Mouse (Mus musculus) embryonic facial prominence, embryonic 14.5 days (tissue): ENCODE data around the gene Klhl8. TPM values are rescaled to one million over a fixed set of nuclear protein-coding genes. Genes with fewer than 3 reads are reported as not detected.

Experiments used
- ATAC-seq: fragments of 200-750 bp; cut with Nextera tagmentation; 2 replicates; pipeline ENCODE4 v1.8.0; 2017; ENCODE audit warnings: low read depth, moderate number of reproducible peaks, moderate TSS enrichment
- DNase-seq: peaks from one replicate; pipeline ENCODE4 v3.0.0-alpha.2; 2015; ENCODE audit warnings: low spot score
- H3K27ac ChIP-seq: fragments of 300-500 bp; sonication (generic); replicated peaks from 2 replicates; pipeline ENCODE4 v1.5.1; 2014; ENCODE audit warnings: low read depth, mild to moderate bottlenecking, low read length, moderate library complexity
- H3K27me3 ChIP-seq: fragments of 300-500 bp; sonication (generic); replicated peaks from 2 replicates; pipeline ENCODE4 v1.6.1; 2014; ENCODE audit warnings: low read length; ENCODE audit not compliant: control insufficient read depth, insufficient read depth
- H3K36me3 ChIP-seq: fragments of 300-500 bp; sonication (generic); 2 replicates; pipeline ENCODE4 v1.6.1; 2014; ENCODE audit warnings: low read length, mixed read lengths; ENCODE audit not compliant: control insufficient read depth, insufficient read depth
- H3K4me1 ChIP-seq: fragments of 300-500 bp; sonication (generic); 2 replicates; pipeline ENCODE4 v1.6.1; 2014; ENCODE audit warnings: antibody characterized with exemption, low read length; ENCODE audit not compliant: control insufficient read depth, insufficient read depth
- H3K4me2 ChIP-seq: fragments of 300-500 bp; sonication (generic); 2 replicates; pipeline ENCODE4 v1.6.1; 2014; ENCODE audit warnings: low read depth, mild to moderate bottlenecking, low read length, moderate library complexity, mixed read lengths
- H3K4me3 ChIP-seq: fragments of 300-500 bp; sonication (generic); 2 replicates; pipeline ENCODE4 v1.5.1; 2014; ENCODE audit warnings: low read depth, mild to moderate bottlenecking, low read length
- H3K9ac ChIP-seq: fragments of 300-500 bp; sonication (generic); 2 replicates; pipeline ENCODE4 v1.6.1; 2014; ENCODE audit warnings: low read depth, mild to moderate bottlenecking, low read length, moderate library complexity, mixed read lengths
- H3K9me3 ChIP-seq: fragments of 300-500 bp; sonication (generic); 2 replicates; pipeline ENCODE4 v1.6.1; 2016; ENCODE audit warnings: low read length; ENCODE audit not compliant: control insufficient read depth
- WGBS: fragments of 180-500 bp; shearing (Covaris S2); extraction: QIAGEN DNeasy Blood & Tissue Kit; methylation state at CpG from one replicate; pipeline ENCODE4 v1.1.7; 2014; 5-methylcytosine and 5-hydroxymethylcytosine counted together
- polyA plus RNA-seq: library from polyadenylated mRNA; unstranded; fragments of >200 nt; fragmentation: Nextera tagmentation; extraction: Ambion mirVana; gene quantifications from 2 replicates; pipeline ENCODE4 v1.2.1, GENCODE M21; 2014

The Klhl8 gene
- polyA plus RNA-seq, 1 experiment from 2014 or later: 12.2 TPM

- no peak overlapping the region for H3K4me2 ChIP-seq
- ATAC-seq (no peak), DNase-seq (no peak)
- H3K4me1 ChIP-seq: peaks cover 5% of the 10 kb centered on the region; the same call in 1 of the 2 replicates
- no peaks in the 10 kb centered on the region for H3K9me3 ChIP-seq
- no peak overlapping the region for H3K27ac ChIP-seq
- H3K27me3 ChIP-seq: no peaks in the 10 kb centered on the region
- H3K36me3 ChIP-seq: peaks cover 8% of the 10 kb centered on the region; the same call in 1 of the 2 replicates
- H3K4me3 ChIP-seq: no peak overlapping the region
- 69% methylated on average over 12 of the region's 12 CpGs for WGBS
- H3K9ac ChIP-seq: no peak overlapping the region
Measured at GRCm38 (mm10) chr5:103829158-103829557, 81.9 kb downstream of the Klhl8 start.

- H3K27ac ChIP-seq: no peak overlapping the region
- H3K4me2 ChIP-seq: no peak overlapping the region
- no peaks in the 10 kb centered on the region for H3K9me3 ChIP-seq
- ATAC-seq: no peak
- H3K9ac ChIP-seq: no peak overlapping the region
- no peak for DNase-seq
- WGBS: 66% methylated on average over 8 of the region's 8 CpGs
- H3K27me3 ChIP-seq: no peaks in the 10 kb centered on the region
- H3K4me1 ChIP-seq: peaks cover 5% of the 10 kb centered on the region; the same call in 1 of the 2 replicates
- peaks cover 4% of the 10 kb centered on the region; the same call in 1 of the 2 replicates for H3K36me3 ChIP-seq
- H3K4me3 ChIP-seq: no peak overlapping the region
Measured at GRCm38 (mm10) chr5:103828729-103829128, 82.3 kb downstream of the Klhl8 start.

DNA sequence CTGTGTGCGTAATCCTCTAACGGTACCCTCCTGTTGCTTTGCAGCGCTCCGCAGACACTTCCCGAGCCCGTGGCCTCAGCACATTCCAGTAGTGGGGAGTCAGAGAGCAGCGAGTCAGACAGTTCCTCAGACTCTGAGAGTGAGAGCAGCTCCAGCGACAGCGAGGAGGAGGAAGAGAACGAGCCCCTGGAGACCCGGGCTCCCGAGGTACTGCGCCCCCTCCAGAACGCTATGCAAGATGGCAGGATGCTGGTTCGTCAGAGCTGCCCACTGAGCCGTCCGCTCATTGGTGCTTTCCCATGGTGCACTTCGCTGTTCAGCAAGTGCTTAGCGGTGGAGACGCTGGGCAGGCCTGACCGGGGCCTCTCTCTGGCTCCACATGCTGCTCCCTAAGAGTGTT, 82.8 kb downstream of the Klhl8 start:
- Histone ChIP-seq H3K4me2 (no peak overlapping the region), H3K9ac (no peak overlapping the region), H3K27me3 (no peaks in the 10 kb centered on the region), H3K4me3 (no peak overlapping the region), H3K9me3 (no peaks in the 10 kb centered on the region), H3K27ac (no peak overlapping the region), H3K4me1 (peaks cover 5% of the 10 kb centered on the region; the same call in 1 of the 2 replicates), H3K36me3 (peaks cover 2% of the 10 kb centered on the region; the same call in 1 of the 2 replicates)
- ATAC-seq (no peak), DNase-seq (no peak)
- 82% methylated on average over 21 of the region's 21 CpGs for WGBS

- 91% methylated on average over 5 of the region's 5 CpGs for WGBS
- H3K27me3 ChIP-seq: no peaks in the 10 kb centered on the region
- H3K4me3 ChIP-seq: no peak overlapping the region
- ATAC-seq: no peak
- DNase-seq: no peak
- H3K9ac ChIP-seq: no peak overlapping the region
- no peaks in the 10 kb centered on the region for H3K9me3 ChIP-seq
- H3K27ac ChIP-seq: no peak overlapping the region
- peaks cover 9% of the 10 kb centered on the region; the same call in 1 of the 2 replicates for H3K4me1 ChIP-seq
- no peaks in the 10 kb centered on the region for H3K36me3 ChIP-seq
- no peak overlapping the region for H3K4me2 ChIP-seq
Measured at GRCm38 (mm10) chr5:103822949-103823348, 88.1 kb downstream of the Klhl8 start.

DNA sequence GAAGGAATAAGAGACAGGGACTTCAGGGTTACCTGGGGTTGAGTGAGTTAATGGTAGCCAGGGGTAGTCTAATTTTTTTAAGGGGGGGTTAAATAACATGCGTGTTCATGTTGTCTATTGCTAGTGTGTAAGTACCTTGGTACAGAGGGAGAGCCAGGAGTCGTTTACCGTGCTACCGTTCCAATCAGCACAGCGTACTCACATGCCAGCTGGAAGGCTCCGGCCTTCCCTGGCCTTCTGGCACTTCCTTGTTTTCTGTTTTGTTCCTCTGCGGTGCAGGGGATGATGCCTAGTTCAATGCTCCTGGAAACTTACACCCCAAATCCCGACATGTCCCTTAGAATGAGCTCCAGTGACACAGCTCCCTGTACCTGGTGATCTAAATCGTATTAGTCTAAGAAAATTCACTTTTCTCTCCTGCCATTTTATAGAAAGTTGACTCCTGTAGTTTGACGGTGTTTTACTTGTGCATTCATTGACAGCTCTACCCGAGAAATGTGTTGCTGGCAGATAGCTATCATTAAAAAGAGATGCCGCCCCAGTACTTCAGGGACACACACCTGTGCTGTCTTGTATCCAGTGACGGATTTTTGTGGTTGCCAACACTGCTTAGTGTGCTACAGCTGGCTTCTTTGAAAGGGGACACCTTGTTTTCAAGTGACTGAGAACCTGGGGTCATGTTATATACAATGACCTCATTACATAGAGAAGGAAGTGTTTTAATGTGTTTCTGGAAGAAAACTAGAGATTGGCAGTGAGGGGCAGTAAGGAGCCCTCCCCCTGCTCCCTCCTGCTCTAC, 89.4 kb downstream of the Klhl8 start:
- DNase-seq (peak; percentile 60), ATAC-seq (peak; percentile 76; the same call in 1 of the 2 replicates)
- Histone ChIP-seq H3K27me3 (no peaks in the 10 kb centered on the region), H3K9ac (no peak overlapping the region), H3K27ac (no peak overlapping the region), H3K4me2 (no peak overlapping the region), H3K36me3 (no peaks in the 10 kb centered on the region), H3K9me3 (no peaks in the 10 kb centered on the region), H3K4me1 (peaks cover 9% of the 10 kb centered on the region; the same call in 1 of the 2 replicates), H3K4me3 (no peak overlapping the region)
- 66% methylated on average over 13 of the region's 13 CpGs for WGBS

DNA sequence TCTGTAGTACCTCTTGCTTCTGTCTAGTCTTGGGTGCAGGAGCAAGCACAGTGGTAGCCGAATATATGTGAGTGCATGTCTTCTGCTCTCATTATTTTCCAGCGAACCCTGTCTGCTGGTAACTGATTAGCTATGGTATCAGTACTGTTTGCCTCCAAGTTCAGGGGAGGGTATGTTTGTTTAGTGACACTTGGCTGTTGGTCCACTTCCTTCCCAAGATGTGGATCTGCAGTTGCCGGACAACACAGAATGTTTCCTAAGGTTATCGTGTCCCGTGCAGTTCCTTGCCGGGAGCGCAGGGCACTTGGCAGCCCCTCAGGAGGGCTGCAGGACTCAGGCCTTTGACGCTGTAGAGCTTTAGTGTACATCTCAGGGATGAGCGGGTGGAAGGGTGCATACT, 90.0 kb downstream of the Klhl8 start:
- Histone ChIP-seq H3K9me3 (no peaks in the 10 kb centered on the region), H3K4me2 (no peak overlapping the region), H3K9ac (no peak overlapping the region), H3K27me3 (no peaks in the 10 kb centered on the region), H3K36me3 (no peaks in the 10 kb centered on the region), H3K27ac (no peak overlapping the region), H3K4me3 (no peak overlapping the region), H3K4me1 (peaks cover 9% of the 10 kb centered on the region; the same call in 1 of the 2 replicates)
- DNase-seq (no peak), ATAC-seq (no peak)
- 86% methylated on average over 9 of the region's 9 CpGs for WGBS

DNA sequence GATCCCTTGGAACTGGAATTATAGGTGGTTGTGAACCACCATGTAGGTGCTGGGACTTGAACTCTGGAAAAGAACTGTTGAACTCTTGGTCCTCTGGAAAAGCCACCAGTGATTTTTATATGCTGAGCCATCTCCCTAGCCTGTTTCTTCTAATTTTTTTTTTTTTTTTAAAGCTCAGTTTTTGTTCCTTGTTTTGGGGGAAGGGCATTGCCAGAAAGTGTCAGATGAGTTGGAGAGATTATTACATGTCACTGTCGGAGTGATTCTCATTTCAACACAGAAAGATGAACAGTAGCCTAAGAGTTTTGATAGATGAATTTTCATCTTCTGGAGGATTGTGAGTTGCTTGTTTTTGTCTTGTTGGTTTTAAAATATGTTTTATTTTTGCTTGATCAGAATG, 91.4 kb downstream of the Klhl8 start:
- ATAC-seq (no peak), DNase-seq (no peak)
- no peaks in the 10 kb centered on the region for H3K36me3 ChIP-seq
- no peak overlapping the region for H3K27ac ChIP-seq
- 96% methylated on average over 1 of the region's 1 CpGs for WGBS
- peaks cover 6% of the 10 kb centered on the region; the same call in 1 of the 2 replicates for H3K4me1 ChIP-seq
- no peaks in the 10 kb centered on the region for H3K27me3 ChIP-seq
- H3K9me3 ChIP-seq: no peaks in the 10 kb centered on the region
- no peak overlapping the region for H3K4me3 ChIP-seq
- no peak overlapping the region for H3K9ac ChIP-seq
- H3K4me2 ChIP-seq: no peak overlapping the region

- Histone ChIP-seq H3K4me2 (no peak overlapping the region), H3K27me3 (no peaks in the 10 kb centered on the region)
- 79% methylated on average over 9 of the region's 9 CpGs for WGBS
Measured at GRCm38 (mm10) chr5:103818602-103819001, 92.5 kb downstream of the Klhl8 start.

More at GRCm38 (mm10) chr5:103818602-103819001, 92.5 kb downstream of the Klhl8 start:
- Histone ChIP-seq H3K4me1 (0 out of 2 replicates have a peak, but pooled peaks cover 4% of the 10 kb centered on the region), H3K36me3 (no peaks in the 10 kb centered on the region), H3K4me3 (no peak overlapping the region), H3K9ac (no peak overlapping the region), H3K27ac (no peak overlapping the region), H3K9me3 (no peaks in the 10 kb centered on the region)
- no peak for DNase-seq
- ATAC-seq: no peak
